Mouse (Mus musculus): ENCODE measurements at regions not wholly inside any gene's neighbourhood (a gene's known extent, or its start where the extent isn't known, plus 50 kb on each side); places are given as distances from the start of the nearest gene placed in this dataset.

GRCm38 (mm10) chr14:80443820-80444219 is 459.9 kb downstream of the Olfm4 start:
- Histone ChIP-seq H3K27ac (no peak overlapping the region), H3K36me3 (ENCODE audit: control insufficient read depth, insufficient read depth, low read length) (no peaks in the 10 kb centered on the region), H3K4me1 (ENCODE audit: control insufficient read depth, insufficient read depth, low read length) (no peaks in the 10 kb centered on the region), H3K9ac (ENCODE audit: low read depth, low read length) (no peak overlapping the region), H3K4me3 (no peak overlapping the region), H3K79me2 (replicated peaks; ENCODE audit: control insufficient read depth, insufficient read depth, low read length) (no peaks in the 10 kb centered on the region), H3K27me3 (ENCODE audit: control insufficient read depth, insufficient read depth, low read length) (no peaks in the 10 kb centered on the region)
- no peak for TF ChIP-seq CTCF (IDR thresholded peaks at IDR 0.05)
- TF ChIP-seq POLR2A (IDR thresholded peaks at IDR 0.05; ENCODE audit: insufficient read depth, low read depth, low read length) = no peak
- no peak for TF ChIP-seq EP300 (IDR thresholded peaks at IDR 0.05; ENCODE audit: insufficient read depth, low read depth, low read length)
- no peak for DNase-seq
- intact Hi-C loops (cut with DNase I) = no loop called here

- intact Hi-C loops (cut with DNase I) = no loop called here
- Histone ChIP-seq H3K79me2 (replicated peaks; ENCODE audit: control insufficient read depth, insufficient read depth, low read length) (no peaks in the 10 kb centered on the region), H3K4me3 (no peak overlapping the region), H3K36me3 (ENCODE audit: control insufficient read depth, insufficient read depth, low read length) (no peaks in the 10 kb centered on the region), H3K4me1 (ENCODE audit: control insufficient read depth, insufficient read depth, low read length) (no peaks in the 10 kb centered on the region), H3K27me3 (ENCODE audit: control insufficient read depth, insufficient read depth, low read length) (no peaks in the 10 kb centered on the region), H3K27ac (no peak overlapping the region), H3K9ac (ENCODE audit: low read depth, low read length) (no peak overlapping the region)
- no peak for DNase-seq
- no peak for TF ChIP-seq CTCF (IDR thresholded peaks at IDR 0.05)
- no peak for TF ChIP-seq EP300 (IDR thresholded peaks at IDR 0.05; ENCODE audit: insufficient read depth, low read depth, low read length)
- TF ChIP-seq POLR2A (IDR thresholded peaks at IDR 0.05; ENCODE audit: insufficient read depth, low read depth, low read length) = no peak
- WGBS = 43% methylated on average over 1 of the region's 1 CpGs
Measured at GRCm38 (mm10) chr14:80471470-80471869, 487.6 kb downstream of the Olfm4 start.

GRCm38 (mm10) chr14:80479918-80480317 is 496.0 kb downstream of the Olfm4 start:
- Histone ChIP-seq H3K9ac (ENCODE audit: low read depth, low read length) (no peak overlapping the region), H3K36me3 (ENCODE audit: control insufficient read depth, insufficient read depth, low read length) (no peaks in the 10 kb centered on the region), H3K79me2 (replicated peaks; ENCODE audit: control insufficient read depth, insufficient read depth, low read length) (no peaks in the 10 kb centered on the region), H3K4me3 (no peak overlapping the region), H3K4me1 (ENCODE audit: control insufficient read depth, insufficient read depth, low read length) (no peaks in the 10 kb centered on the region), H3K27me3 (ENCODE audit: control insufficient read depth, insufficient read depth, low read length) (no peaks in the 10 kb centered on the region), H3K27ac (no peak overlapping the region)
- intact Hi-C loops (cut with DNase I) = no loop called here
- DNase-seq = no peak
- TF ChIP-seq CTCF (IDR thresholded peaks at IDR 0.05) (no peak), EP300 (IDR thresholded peaks at IDR 0.05; ENCODE audit: insufficient read depth, low read depth, low read length) (no peak), POLR2A (IDR thresholded peaks at IDR 0.05; ENCODE audit: insufficient read depth, low read depth, low read length) (no peak)

GRCm38 (mm10) chr14:80482771-80483170 is 498.9 kb downstream of the Olfm4 start:
- Histone ChIP-seq H3K79me2 (replicated peaks; ENCODE audit: control insufficient read depth, insufficient read depth, low read length) (no peaks in the 10 kb centered on the region), H3K4me3 (no peak overlapping the region), H3K27me3 (ENCODE audit: control insufficient read depth, insufficient read depth, low read length) (no peaks in the 10 kb centered on the region), H3K4me1 (ENCODE audit: control insufficient read depth, insufficient read depth, low read length) (no peaks in the 10 kb centered on the region), H3K9ac (ENCODE audit: low read depth, low read length) (no peak overlapping the region), H3K27ac (no peak overlapping the region), H3K36me3 (ENCODE audit: control insufficient read depth, insufficient read depth, low read length) (no peaks in the 10 kb centered on the region)
- WGBS = 75% methylated on average over 3 of the region's 3 CpGs
- intact Hi-C loops (cut with DNase I) = no loop called here
- TF ChIP-seq POLR2A (IDR thresholded peaks at IDR 0.05; ENCODE audit: insufficient read depth, low read depth, low read length) (no peak), EP300 (IDR thresholded peaks at IDR 0.05; ENCODE audit: insufficient read depth, low read depth, low read length) (no peak), CTCF (IDR thresholded peaks at IDR 0.05) (no peak)
- DNase-seq = no peak

GRCm38 (mm10) chr14:80484256-80484655 is 500.4 kb downstream of the Olfm4 start:
- no peak for TF ChIP-seq POLR2A (IDR thresholded peaks at IDR 0.05; ENCODE audit: insufficient read depth, low read depth, low read length)
- TF ChIP-seq EP300 (IDR thresholded peaks at IDR 0.05; ENCODE audit: insufficient read depth, low read depth, low read length) = no peak
- no peak for TF ChIP-seq CTCF (IDR thresholded peaks at IDR 0.05)
- H3K79me2 ChIP-seq (replicated peaks; ENCODE audit: control insufficient read depth, insufficient read depth, low read length) = no peaks in the 10 kb centered on the region
- no peaks in the 10 kb centered on the region for H3K4me1 ChIP-seq (ENCODE audit: control insufficient read depth, insufficient read depth, low read length)
- H3K27me3 ChIP-seq (ENCODE audit: control insufficient read depth, insufficient read depth, low read length) = no peaks in the 10 kb centered on the region
- no peak for DNase-seq
- H3K4me3 ChIP-seq = no peak overlapping the region
- intact Hi-C loops (cut with DNase I) = no loop called here
- H3K9ac ChIP-seq (ENCODE audit: low read depth, low read length) = no peak overlapping the region
- H3K27ac ChIP-seq = no peak overlapping the region
- no peaks in the 10 kb centered on the region for H3K36me3 ChIP-seq (ENCODE audit: control insufficient read depth, insufficient read depth, low read length)

- intact Hi-C loops (cut with DNase I) = no loop called here
- H3K4me3 ChIP-seq = no peak overlapping the region
- no peaks in the 10 kb centered on the region for H3K79me2 ChIP-seq (replicated peaks; ENCODE audit: control insufficient read depth, insufficient read depth, low read length)
- TF ChIP-seq CTCF (IDR thresholded peaks at IDR 0.05) (no peak), POLR2A (IDR thresholded peaks at IDR 0.05; ENCODE audit: insufficient read depth, low read depth, low read length) (no peak), EP300 (IDR thresholded peaks at IDR 0.05; ENCODE audit: insufficient read depth, low read depth, low read length) (no peak)
- no peak overlapping the region for H3K9ac ChIP-seq (ENCODE audit: low read depth, low read length)
- DNase-seq = no peak
- no peaks in the 10 kb centered on the region for H3K27me3 ChIP-seq (ENCODE audit: control insufficient read depth, insufficient read depth, low read length)
- H3K4me1 ChIP-seq (ENCODE audit: control insufficient read depth, insufficient read depth, low read length) = no peaks in the 10 kb centered on the region
- H3K36me3 ChIP-seq (ENCODE audit: control insufficient read depth, insufficient read depth, low read length) = no peaks in the 10 kb centered on the region
- H3K27ac ChIP-seq = no peak overlapping the region
Measured at GRCm38 (mm10) chr14:80485149-80485548, 501.3 kb downstream of the Olfm4 start.
